Mouse (Mus musculus): ENCODE measurements around the gene Mtmr14.

Mtmr14 gene

DNA sequence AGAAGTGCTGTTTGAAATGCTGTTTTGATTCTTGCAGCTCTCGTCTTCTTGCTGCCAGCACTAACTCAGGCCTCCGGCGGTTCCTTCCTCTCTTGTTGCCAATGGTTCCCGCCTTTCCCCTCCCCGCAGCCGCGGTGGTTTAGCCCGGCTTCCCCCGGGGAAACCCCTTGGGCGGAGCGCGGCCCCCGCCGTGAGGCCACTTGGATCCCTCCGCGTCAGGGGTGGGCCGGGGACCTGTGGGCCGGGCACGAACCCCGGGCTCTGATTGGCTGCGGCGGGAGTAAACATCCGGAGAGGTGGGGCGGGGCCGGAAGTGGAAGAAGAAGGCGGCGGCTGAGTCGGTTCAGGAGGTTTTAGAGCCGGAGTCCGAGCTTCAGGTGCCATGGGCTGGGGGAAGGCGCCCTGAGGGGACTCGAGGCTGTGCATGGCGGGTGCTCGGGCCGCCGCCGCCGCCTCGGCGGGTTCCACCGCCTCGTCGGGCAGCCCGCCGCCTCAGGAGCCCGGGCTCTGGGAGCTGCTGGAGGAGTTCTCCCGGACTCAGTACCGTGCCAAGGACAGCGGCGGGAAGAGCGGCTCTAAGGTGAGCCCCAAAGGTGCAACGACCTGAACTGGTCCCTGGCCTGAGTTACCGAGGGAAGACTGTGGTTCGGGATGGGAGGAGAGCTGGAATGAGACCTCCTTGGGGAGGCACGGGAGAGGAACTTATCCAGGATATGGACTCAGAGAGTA, at the start of gene Mtmr14:
TSS of gene Mtmr14 (plus strand) at position 302 of the 729 bp plus-strand sequence.
- DNase-seq, result peak; percentile 98

DNA sequence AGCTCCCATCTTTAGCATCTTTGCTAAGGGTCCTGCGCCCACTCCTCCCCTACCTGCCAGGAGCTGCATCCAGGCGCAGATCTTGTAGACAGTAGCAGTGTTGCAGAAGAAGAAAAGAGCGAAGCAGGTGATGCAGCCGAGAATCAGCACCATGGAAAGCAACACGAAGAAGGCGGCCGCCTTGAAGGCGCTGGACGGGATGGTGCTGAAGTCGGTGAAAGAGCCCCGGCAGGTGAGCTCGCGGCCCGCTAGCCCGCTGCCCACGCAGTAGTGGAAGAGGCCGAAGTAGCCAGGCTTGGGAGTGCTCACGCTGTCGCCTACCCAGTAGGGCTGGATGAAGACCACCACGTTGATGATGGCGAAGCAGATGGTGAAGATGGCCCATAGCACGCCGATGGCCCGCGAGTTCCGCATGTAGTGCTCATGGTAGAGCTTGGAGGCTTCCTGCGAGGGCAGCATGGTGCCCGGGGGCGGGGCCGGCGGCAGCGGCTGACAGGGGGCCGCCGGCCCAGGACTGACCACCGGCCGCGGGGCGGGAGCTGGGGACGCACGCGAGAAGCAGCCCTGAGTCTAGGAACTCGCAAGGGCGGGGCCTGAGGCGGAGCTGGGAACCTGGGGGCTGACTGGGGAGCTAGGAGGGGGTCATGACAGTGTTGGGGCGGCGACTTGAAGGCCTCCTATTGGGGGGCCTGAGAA, 43.7 kb upstream of the Mtmr14 start:
- peak; percentile 58 for DNase-seq

- DNase-seq, result no peak
Observed at GRCm38 (mm10) chr6:113194517-113194840, 43.2 kb upstream of the Mtmr14 start.

DNA sequence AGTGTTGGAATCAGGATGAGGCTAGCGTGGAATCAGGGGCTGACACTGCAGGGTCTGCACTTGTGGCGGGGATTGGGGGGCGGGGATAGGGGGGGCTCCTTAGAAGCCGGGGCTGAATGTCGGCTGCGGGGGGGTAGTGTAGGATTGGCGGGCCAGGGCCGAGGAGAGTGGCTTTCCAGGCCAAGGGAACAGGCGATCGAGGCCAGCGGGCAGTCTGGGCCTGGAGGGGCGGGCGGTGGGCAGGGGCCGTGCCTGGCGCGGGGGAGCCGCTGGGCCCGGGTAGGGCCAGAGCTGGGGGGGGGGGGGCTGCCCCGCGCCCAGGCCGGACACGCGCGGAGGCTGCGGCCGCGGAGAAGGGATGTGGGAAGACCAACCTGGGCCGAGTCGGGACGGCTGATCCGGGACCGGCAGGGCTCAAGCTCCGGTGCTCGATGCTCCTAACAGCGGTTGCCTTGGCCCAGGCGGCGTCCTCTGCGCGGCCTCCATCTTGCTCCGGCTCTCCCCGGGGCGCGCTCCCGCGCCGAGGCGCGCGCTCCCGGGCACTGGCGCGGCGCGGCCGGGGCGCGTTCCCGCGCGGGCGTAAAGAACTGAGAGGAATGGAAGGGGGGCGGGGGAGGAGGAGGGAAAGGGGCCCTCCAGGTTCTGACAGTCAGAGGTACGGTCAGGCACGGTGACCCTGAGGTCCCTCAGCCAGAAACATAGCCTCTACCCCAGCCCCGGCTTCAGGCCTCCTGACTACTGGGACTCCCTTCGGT, 42.6 kb upstream of the Mtmr14 start, which contains the start of gene Lhfpl4:
TSS of gene Lhfpl4 (minus strand) at position 544 of the 755 bp plus-strand sequence.
- peak; percentile 77 for DNase-seq

DNA sequence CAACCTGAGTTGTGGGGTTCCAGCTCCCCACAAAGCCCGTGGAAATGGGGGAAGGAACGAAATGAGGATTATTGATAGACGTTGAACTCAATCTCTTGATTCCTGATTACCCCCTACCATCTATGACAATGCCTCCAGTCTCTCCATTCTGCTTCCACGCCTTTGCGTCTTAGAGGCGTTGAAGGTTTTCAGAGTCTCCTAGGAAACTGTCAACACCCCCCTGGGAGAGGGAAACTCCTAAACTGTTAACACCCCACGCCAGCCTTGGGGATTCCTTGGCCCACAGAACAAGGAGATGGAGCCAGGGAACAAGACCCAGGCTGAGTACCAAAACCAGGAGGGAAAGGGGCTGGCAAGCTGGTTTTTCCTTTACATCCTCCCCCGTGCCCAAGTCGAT, 42.0 kb upstream of the Mtmr14 start:
- peak; percentile 43 for DNase-seq

GRCm38 (mm10) chr6:113216280-113216679, 21.4 kb upstream of the Mtmr14 start:
- no peak for DNase-seq

GRCm38 (mm10) chr6:113225798-113226197, 11.8 kb upstream of the Mtmr14 start:
- DNase-seq, result no peak

- no peak for DNase-seq
Observed at GRCm38 (mm10) chr6:113226705-113227104, 10.9 kb upstream of the Mtmr14 start.

- no peak for DNase-seq
Observed at GRCm38 (mm10) chr6:113235141-113235540, 2.5 kb upstream of the Mtmr14 start.

- DNase-seq, result peak; percentile 10
Observed at GRCm38 (mm10) chr6:113238442-113238841, 799 bp downstream of the Mtmr14 start.

- no peak for DNase-seq
Observed at GRCm38 (mm10) chr6:113242753-113243152, 5.1 kb downstream of the Mtmr14 start.

DNA sequence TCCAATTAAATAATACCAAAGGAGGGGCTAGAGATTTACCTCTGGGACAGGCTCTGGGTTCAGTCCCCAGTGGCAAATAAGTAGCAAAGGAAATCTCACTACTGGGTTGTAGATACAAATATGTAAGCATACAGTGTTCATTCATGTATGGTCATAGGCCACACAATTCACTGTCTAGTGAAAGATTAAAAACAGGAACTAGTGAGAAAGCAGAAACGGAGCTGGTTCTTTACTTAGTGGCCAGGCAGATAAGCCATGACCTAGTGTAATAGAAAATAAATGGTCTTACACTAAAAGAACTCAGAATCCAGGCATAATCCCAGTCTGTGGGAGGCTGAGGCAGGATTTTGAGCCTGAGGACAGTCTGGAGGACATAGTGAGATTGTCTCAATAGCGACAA, 7.9 kb downstream of the Mtmr14 start:
- no peak for DNase-seq

- no peak for DNase-seq
Observed at GRCm38 (mm10) chr6:113250786-113251185, 13.1 kb downstream of the Mtmr14 start.

DNA sequence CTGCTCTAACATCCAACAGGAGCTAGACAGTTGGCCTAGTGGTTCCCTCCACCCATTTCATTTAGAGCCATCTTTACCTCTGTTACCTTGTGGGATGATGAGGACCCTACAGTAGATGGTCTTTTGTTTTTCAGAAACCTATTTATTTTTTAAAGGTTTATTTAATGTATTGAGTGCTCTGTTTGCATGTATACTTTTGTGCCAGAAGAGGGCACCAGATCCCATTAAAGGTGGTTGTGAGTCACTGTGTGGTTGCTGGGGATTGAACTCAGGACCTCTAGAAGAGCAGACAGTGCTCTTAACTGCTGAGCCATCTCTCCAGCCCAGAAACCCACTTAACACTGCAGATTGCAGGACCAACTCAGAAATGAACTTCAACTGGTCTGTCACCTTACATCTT, 14.3 kb downstream of the Mtmr14 start:
- no peak for DNase-seq

DNA sequence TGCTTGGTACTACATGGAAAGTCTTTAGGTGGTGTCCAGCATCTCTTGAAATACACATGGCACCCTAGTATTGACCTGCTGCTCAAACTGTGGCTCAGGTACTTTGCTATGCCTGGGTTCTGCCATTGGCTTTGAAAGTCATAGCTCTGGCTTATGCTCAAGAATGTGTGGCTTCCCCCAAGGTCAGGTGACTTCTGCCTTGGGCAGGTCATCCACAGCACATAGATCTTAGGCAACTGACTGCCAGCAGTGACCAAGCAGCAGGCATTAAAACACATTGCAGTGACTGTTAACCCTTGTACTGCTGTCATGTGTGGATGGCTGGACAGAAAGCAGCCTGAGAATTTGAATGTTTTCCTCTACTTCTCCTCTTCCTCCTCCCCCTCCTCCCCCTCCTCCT, 17.3 kb downstream of the Mtmr14 start:
- no peak for DNase-seq

DNA sequence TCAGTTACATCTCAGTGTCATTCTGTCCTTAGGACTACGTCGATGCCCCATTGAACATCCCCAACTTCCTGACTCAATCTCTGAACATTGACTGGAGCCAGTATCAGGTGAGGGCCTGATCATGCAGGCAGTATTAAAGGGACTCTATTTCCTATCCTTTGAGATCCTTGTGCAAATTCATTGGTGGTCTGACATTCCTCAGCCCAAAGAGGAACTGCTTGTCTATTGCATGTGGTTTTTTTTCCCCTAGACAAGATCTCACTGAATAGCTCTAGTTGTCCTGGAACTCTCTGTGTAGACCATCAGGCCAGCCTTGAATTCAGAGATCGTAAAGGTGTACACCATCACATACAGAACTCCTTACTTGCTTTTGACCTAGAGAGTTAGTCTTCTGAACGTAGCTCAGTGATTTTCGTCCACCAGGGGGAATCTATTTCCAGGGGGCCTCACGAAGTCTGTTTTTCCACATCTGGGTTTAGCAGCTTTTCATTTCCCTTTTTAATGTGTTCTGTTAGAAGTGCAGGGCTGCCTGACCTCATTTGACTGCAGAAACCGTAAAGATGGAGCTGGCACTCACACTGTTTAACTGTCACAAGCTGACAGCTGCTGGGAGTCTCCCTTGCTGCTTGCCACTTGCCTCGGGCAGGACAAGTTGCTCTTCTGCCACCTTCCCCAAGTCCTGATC, 23.7 kb downstream of the Mtmr14 start:
- peak; percentile 38 for DNase-seq

GRCm38 (mm10) chr6:113263531-113263930, 25.9 kb downstream of the Mtmr14 start:
- no peak for DNase-seq

- no peak for DNase-seq
Observed at GRCm38 (mm10) chr6:113264429-113264828, 26.8 kb downstream of the Mtmr14 start.

DNA sequence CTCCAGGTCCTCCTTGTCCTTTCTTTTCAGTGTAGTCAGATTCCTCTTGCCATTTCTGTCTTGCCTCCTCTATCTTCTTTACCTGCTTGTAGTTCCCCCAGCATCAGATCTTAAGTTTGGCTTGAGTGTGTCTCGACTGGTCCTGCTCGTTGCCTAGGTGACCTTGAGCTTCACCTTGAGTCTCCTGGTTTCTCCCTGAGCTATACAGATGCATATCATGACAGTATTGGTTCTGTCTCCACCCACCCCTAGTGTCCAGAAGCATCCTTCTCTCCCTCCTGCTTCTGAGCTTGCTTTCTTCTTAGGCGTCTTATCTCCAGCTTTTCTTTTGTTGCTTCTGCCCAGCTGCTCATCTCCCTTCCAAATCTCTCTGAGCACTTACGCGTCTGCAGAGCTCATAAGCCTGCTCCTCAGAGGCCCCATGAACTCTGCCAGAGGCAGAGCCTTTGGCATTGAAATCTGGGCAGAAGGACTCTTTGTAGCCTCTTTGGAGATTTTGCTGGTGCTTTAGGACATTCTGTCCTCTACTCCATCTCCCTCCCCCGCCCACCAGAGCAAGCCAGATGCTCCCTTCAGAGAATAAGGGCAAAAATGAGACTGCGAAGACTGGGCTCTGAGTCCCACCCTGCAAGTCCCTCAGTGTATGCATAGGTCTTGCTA, 29.5 kb downstream of the Mtmr14 start:
- no peak for DNase-seq

DNA sequence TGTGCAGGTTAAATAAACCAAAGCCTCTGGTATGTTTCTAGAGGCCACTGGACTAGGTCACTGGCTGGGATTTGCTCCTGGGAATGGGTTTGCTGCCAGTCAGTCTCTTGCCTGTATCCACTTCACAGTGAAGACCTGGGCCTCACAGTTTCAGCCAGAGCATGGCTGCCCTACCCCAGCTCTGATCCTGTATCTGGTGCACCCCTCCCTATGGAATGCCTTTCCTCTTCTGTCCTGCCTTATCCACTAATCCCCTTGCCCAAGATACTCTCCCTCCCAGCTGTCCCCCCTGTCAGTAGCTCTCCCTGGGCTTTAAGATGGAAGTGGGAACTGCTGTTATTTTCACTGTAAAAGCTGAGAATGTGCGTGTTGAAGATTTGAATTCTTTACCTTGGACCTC, 30.3 kb downstream of the Mtmr14 start:
- no peak for DNase-seq

GRCm38 (mm10) chr6:113272365-113272764, 34.7 kb downstream of the Mtmr14 start:
- no peak for DNase-seq

DNA sequence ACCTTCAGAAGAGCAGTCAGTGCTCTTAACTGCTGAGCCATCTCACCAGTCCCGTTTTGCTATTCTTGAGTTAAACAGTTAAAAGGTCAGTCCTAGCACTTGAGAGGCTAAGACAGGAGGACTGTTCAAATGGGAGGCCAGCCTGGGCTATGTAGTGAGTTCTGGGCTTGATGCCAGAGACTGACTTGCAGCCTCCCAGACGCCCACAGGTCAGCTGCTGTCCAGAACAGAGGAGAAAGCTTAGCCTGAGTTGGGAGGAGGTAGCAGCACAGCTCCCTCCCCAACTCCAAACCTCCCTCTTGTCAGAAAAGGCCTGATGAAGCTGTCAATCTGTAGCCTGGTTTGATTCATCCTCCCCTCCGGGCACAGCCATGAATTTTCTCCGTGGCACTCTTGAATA, 39.2 kb downstream of the Mtmr14 start:
- DNase-seq, result no peak

- no peak for DNase-seq
Observed at GRCm38 (mm10) chr6:113281676-113282075, 44.0 kb downstream of the Mtmr14 start.
